Mouse (Mus musculus): ENCODE results near the gene Nfib.
A peak's percentile ranks its signal among the peaks of the same experiment; 100 is the strongest.

The Nfib gene

DNA sequence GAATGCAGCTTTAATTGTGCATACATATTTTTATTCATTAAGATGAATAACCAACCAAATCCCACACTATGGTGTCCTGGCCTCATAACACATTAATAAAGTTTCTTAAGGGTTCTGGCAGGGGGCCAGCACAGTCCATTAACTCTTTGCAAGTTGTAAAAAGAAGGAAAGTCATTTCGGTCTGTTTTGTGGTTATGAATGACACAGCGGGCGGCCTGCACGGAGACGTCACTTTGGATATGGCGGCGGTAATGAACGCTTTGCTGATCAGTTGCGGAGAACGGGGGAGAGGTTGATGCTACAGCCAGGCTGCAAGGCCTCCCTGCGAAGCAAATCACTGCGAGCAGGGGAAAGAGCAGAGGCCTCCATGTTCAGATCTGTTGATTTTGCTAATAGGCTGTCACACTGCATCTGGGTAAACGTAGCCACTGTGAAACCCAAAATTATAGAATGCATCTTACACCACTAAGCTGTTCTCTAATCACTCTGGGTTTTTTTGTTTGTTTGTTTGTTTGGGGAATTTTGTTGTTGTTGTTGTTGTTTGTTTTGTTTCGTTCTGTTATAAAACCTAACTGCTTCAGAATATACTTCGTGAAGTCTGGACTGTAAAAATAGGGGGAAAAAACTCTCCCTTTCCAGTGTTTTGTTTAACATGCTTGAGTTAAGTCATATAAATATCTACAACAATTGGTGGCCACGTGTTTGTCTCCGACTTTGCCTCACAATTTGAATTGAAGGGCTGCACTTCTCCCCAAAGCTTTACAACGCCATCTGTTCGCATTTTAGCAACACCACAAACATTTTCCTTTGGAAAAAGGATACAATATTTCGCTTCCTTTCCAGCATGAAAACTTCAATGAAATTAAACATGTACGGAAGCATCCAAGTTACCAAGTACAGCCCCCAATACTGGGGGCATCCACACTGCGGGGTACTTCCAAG, 296.8 kb downstream of the Nfib start:
- DNase-seq = peak in 1 of 2 experiments; percentile 40

DNA sequence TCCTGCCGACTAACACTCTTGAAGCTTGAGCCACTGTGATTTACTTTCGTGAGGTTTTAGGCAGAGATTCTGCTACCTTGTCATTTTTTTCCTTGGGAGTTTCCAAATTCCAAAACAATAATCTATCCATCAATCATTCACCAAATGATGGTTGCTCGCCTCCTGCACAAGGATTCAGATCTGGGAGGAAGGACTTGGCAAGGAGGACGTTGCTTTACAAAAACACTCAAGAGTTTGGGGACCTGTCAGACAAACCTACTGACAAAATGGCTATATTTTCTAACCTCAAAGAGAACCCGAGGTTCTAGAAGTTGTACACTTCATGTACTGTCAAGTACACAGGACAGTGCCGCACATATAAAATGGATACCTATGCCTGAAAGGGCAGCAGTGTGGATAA, 299.0 kb downstream of the Nfib start:
- DNase-seq = no peak

DNA sequence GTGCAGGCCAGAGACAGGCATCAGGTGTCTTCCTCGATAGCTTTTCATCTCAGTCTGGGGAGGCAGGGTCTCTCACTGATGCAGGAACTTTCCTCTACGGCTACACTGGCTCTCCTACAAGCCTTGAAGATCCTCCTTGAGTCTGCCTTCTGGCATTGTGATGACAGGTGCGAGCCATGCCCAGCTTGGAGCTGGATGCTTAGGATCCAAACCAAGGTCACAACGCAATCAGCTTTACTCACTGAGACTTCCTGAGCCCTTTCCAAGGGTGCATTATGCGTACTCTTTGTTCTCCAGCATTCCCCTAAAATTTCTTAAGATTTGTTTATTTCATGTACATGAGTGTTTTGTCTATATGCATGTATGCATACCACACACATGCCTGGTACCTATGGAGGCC, 299.8 kb downstream of the Nfib start:
- DNase-seq = peak in 1 of 2 experiments; percentile 35

DNA sequence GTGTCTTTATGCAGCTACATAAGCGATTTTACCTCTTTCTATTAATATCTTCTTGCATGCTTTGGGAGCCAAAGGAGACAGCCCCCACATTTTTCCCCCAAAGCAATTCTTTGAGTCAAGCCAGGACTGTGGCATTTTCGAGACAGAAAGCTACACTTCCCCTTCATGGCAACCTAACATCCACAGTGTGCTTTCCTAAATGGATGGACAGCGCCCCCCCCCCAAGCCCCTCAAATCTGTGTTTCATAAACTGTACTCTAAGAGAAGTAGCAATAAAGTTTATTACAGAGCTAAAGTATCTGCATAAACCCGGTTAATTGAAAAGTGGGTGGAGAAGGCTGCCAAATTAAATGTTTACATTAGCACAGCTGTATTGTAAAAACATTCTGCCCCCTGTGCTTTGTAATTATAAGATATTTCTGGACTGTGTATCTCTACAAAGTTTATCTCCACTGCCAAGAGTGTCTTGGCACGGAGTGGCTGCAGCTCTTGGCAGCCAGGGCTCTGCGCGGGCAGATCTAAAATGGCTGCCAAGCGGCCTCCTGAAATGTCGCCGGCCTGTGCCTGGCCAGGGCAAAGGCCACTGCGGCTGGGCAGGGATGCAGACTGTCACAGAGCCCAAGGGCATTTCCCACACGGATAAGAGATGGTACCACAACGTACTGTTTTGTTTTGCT, 301.4 kb downstream of the Nfib start:
- peak; percentile 89 to 91 for DNase-seq

DNA sequence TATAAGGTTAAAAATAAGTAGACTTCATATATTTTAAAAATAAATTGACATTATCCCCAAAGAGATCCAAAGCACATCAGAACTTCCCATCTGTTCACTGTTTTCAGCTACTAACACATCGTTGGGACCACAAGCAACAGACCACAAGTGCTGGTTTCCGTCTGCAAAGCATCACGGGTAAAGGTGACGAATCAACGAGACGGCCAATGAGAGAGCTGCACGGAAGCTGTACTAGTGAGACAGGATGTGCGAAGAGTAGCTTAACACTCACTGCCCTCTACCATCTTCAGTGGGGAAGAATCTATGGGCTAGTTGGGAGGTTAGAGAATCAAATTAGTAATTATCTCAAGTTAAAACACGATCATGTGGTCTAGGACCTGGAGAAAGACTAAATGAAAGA, 302.9 kb downstream of the Nfib start:
- no peak for DNase-seq

DNA sequence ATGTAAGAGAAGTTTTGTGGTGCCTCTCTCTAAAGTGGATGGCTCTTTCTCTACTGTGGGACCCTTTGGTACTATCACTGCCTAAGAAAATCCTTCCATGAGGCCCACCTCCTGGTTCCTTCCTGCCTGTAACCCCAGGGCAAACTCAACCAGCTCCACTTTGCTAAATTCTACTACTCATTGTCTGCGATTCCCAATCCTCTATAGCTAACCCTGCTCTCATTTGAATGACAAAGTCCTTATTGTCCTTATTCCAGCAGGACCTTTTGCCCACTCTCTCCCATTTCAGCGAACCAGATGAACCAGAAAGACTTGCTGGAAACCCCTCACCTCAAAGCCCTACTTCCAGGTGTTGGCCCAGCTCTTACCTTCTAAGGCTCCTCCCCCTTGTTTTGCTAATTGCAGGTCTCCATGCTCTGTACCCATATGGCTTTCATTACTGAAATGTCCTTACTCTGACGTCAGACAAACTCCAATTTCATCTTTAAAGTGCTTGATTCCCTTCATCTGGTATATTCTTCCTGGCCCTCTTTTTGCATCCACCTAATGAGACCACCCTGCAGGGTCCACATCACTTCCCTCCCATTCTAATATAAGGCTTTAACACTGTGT, 304.0 kb downstream of the Nfib start:
- peak in 1 of 2 experiments; percentile 4 for DNase-seq

DNA sequence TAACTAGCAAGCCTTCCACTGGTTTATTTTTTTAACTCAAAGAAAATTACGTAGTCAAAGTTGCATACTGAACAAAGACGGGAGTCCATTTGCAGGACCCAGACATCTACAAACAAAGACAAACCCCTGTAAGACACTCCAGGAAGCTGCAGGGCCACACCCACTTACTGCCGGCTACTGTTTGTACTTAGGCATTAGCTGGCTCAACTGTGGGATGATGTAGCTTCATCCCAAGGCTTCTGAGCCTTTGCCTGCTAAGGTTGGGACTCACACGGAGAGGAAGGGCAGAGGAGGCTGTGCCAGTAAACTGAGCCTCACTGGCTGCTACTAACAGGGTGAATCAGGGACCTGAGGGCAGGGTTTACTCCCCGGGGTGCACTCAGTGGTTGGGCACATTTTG, 305.0 kb downstream of the Nfib start:
- DNase-seq = peak; percentile 27 to 41

DNA sequence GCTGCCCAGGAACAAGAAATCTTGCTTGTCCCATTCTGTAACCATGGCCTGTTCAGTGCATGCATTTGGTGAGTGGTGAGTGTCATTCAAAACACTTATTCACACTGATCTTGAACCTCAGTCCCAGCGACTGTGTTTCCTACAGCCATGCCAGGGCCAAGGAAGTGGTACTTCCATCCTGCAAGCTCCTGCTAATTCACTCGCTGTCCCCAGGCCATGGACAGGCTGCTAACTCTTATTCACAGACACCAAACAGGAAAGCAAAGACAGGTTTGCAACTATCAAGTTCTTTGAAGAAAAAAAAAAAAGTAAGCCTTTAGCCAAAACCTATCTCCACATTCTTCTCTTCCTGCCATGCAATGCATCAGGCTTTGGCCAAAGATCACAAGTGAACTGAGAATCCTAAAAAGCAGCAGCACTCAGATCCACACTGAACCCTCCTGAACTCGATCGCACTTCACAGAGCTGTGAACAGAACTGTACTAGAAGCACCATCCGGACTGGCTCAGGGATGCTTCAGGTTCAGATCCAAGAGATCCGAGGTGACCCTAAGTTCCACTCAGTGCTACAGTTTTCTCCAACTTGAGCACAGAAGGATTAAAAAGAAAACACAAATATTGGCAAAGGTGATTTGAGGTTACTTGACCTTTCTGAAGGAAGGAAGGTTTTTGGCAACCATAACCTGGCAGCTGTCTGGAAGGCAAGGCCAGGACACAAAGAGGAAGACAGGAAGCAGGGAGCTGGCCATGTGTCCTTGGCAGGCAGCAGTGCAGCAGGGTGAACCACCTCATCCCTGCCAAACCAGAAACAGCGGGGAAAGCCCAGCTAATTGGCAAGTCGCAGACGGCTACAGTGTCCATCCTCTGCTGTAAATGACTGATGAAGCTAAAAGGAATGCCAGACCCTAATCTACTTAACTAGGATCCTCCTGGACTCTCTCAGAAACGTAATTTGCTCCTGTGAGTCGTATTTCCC, 305.9 kb downstream of the Nfib start:
- peak; percentile 89 to 91 for DNase-seq

DNA sequence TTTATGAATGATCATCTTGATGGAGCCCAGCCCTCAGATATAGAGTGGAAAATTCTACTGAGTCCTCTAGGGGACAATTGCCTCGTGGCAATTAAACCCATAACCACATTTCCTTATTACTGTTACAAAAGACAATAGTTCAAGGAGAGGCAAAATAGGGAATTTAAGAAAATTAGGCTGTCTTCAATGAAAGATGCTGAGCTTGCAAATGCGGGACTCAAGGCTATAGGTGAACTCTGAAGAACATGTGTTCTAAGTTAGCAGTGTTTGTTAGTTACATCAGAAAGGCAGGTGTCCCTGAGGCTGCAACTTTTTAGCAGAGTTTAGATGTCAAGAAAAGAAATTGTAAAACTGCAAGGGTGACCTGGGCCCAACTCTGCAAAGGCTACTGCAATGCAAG, 307.3 kb downstream of the Nfib start:
- no peak for DNase-seq

DNA sequence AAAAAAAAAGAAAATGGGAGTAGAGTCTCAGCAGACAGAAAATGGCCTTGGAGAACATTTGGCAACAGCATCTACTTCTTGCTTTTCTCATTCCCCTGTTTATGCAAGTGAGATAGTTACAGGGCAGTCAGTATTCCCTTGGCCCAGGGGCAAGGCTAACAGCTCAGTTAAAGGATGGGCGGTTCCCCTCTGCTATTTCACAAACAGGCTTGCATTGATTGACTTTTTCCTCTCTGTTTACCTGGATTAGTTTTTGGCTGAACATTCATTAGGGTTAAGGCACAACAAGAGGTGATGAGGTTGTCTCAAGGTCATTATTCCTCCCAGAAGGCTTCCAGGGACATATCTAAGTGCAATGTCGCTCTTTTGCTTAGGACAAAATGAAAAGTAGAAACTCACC, 308.7 kb downstream of the Nfib start:
- DNase-seq = no peak

DNA sequence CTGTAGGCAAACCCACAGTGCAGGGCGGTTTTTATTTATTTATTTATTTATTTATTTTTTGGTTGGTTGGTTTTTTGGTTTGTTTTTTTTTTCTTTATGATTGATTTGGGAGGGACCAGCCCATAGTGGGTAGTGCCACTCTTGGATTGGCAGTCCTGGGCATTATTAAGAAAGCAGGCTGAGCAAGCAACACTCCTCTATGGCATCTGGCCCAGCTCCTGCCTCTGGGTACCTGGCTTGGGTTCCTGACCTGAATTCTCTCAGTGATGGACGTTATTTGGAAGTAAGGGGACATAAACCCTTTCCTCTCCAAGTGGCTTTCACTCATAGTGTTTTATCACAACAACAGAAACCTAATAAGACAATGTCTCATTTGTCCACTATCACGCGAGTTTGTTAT, 309.5 kb downstream of the Nfib start:
- DNase-seq = peak in 1 of 2 experiments; percentile 36

DNA sequence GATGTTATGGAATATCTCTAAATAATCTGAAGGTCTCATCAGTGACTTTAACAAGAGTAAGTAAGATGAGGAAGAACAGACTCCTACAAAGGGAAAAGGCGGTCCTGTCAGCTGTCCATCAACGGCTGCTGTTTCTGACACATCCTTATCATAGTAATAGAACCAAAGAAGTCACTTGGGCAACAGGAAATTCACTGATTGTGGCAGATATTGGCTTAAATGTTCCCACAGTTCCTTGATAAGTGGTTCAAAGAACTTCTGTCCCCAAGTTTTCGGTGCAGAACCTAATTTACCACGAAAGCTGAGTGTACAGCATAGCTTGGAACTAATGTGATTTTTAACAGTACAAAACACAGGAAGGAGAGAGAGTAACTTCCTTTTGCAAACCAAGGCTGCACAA, 311.2 kb downstream of the Nfib start:
- no peak for DNase-seq

DNA sequence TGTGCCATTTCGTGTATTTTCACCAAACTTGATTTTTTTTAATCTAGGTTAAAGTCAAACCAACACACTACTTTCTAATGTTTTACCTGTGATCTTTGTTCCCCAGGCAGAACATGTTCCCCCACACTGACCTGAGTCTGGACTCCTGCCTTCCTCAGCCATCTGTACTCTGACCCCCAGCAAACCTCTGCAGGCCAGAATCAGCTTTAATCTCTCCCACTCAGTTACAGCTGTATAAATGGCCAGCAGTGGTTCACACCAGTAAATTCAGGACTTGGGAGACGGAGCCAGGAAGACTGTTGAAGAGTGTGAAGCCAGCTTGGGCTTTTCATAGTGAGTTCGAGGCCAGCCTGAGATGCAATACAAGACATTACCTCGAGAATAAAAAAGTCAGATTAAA, 312.5 kb downstream of the Nfib start:
- no peak for DNase-seq

DNA sequence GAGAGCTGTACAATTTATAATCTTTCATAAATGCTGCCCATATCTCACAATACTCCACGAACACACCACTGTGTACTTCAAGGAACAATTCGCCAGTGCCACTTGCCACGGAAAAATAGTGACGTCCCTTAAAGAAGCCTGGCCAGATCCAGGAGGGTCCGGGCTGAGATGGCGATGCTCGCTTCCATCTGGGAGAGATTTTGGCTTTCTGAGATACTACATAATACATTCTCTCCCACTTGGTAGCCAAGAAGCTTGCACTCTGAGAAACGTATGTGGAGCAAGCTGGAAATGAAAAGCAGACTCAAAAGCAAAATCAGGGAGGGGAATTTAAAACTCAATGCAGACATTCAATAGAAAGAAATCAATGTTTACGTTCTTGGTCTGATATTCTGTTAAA, 313.1 kb downstream of the Nfib start:
- no peak for DNase-seq

DNA sequence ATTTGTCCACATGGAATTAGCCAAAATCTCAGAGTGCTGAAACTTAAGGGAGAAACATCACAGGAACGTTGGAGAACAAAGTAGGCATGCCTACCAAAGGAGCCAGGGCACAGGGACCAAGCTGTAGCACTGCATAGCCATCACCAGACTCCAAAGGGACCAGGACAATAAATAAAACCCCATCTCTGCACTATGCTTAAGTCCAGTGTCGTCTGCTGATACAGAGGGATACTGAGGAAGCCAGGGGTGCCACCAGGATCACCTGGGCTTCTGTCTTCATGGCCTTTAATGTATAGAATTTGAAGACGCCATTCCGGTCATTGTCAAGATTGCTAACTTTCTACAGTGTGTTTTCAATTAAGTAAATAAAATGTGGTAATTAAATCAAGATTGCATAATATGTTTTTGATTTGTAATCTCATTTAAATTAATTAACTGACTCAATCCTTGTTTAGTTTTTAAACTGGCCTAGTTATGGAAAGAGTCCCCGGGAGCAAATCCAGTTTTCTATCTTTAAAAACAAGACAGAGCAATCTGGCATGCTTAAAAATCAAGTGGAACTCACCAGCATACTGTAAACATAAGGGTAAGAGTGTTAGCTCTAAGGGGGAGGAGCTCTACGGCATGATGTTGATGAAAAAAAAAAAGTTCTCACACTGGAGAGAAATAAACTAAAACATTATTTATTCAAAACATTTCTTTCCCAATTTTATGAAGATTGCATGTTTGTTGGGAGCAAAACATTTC, 313.7 kb downstream of the Nfib start:
- DNase-seq = no peak

DNA sequence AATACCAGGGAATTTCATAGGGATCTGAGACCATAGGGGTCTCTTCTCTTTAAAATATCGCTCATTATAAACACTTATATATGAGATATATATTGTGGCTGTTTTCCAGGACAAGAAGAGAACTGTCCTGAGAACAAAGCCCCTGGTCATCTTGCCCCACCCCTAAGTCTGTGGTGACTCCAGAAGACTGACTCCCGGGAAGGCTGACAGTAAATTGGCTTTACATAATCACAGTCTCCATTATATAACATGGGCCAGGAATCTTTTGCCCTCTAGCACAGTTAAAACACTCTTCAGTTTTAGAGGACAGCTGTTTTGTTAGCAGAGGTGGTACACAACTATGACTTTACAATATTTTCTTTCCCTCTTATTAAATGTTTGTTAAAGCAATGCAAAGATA, 315.0 kb downstream of the Nfib start:
- no peak for DNase-seq

DNA sequence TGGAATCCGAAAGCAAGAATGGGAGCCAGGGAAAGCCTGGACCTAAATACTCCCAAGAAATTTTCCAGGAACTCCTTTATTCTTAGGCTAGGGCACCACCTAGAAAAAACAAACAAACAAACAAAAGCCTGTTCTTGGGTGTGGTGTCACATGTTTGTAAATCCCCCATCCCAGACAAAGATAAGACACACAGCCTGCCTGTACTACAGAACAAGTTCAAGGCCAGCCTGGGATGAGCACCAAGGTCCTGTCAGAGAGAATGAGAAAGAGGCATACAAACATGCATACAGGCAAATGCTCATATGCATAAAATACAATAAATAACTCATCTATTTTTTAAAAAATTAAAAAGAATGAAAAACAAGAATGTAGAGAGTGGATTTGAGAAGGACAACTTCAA, 315.7 kb downstream of the Nfib start:
- DNase-seq = no peak

DNA sequence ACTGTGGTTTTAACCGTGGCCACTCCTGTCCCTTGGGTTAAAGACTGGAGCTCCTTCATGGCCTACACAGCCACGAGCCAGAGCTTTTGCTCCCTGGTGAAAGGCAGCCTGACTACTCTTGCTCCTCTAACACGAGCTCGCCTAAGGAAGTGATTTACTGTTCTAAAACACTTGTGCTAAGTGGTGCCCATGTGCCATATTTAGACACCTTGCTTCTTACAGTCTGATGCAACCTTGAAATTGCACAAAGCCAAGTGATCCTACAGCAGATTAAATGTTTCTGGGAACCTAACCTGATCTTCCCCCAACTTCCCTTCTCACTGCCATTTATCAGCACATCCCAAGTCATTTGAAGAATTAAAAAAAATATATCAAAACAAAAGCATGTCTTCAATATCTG, 317.9 kb downstream of the Nfib start:
- DNase-seq = no peak

DNA sequence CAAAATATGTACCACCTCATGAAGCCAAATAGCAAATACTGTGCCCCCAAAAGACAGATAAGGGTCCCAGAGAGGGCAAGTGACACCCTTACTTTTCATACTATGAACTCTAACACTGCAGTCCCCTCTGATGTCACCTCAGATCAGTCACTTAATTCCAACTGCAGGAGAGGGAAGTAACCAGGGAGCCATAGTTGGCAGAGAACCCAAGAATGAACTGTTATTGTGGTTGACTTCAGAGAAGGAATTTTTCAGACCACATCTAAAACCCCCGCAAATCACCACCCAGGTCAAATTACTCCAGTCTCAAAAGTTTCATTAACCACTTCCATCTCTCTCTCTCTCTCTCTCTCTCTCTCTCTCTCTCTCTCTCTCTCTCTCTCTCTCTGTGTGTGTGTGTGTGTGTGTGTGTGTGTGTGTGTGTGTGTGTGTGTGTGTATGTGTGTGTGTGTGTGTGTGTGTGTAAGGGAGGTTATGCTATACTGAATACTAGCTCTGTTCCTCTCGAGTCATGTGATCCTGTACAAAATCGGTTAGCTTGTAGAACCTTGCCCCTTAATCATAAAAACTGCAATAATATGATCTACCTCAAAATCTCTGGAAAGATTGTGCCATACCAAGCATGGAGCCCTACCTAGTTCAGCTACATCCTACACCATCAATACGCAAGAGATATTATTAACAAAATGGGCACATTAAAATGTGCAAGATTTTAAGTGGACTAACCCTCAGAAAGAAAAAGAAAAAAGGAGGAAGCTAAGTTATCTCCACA, 319.1 kb downstream of the Nfib start:
- DNase-seq = no peak

DNA sequence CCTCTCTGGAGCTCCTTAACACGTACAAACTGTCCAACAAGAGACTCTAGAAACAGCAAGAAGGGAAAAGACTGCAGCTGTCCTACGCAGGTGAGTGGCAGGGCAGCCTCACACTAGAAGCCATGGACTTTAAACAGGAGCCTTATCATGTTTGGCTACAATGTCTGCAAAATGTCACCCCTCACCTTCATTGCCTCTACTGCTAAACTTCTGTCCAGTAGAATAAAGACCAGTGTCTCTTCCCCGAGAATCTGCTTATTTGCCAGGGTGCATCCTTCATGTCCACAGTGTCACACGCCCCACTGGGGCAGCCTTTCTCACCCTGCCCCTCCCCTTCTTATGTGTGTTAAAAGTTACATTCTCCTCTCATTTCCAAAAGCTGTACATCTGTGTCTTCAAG, 319.9 kb downstream of the Nfib start:
- no peak for DNase-seq
